Mouse (Mus musculus) cerebellum, postnatal 25 days (tissue): Measurements from ENCODE around the gene Galk1.

Experiments
- DNase-seq, 2 experiments: peaks; one replicate each; pipeline ENCODE4 v3.0.0; 2021; ENCODE audit warnings: mixed read lengths in 2 of 2

Galk1 gene

DNA sequence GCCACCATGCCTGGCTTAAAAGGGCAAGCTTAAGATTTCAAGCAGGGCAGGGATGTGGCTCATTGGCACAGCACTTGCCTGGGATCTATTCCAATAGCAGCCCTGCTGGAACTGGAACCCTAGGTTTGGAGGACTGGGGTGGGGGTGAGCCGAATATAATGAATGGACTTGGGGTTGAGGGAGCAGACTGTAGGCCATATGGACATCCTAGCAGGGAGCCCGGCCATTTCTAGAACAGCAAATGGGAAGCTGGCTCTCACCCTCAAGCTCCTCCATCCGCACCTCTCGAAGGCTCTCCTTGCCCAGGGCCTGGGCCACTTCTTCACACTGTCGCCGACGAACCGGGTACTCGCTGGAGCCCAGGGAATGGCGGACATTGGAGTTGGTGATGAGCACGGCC, 2.9 kb downstream of the Galk1 start:
- DNase-seq, result peak; percentile 94 to 95

DNA sequence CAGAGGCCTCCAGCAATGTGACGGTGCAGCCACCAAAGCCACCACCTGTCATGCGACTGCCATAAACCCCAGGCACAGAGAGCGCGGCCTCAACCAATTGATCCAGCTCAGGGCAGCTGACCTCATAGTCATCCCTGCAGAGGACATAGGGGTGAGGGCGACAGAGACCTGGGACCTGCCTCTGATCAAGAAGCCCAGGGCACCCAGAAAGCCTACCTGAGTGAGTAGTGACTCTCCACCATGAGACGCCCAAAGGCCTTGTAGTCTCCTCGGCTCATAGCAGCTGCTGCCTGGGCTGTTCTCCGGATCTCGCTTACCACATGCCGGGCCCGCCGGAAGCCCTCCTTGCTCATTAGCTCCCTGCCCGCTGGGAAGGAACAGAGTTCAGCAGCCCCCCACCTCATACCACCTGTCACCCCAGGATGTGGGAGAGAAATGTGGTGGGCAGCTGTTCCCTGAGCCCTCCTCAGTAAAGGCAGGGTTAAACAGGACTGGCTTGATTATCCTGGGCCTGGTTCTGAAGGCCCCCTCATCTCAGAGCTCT, 3.6 kb downstream of the Galk1 start:
- peak; percentile 46 to 57 for DNase-seq

GRCm38 (mm10) chr11:116008411-116008810, 4.1 kb downstream of the Galk1 start:
- DNase-seq, result no peak

GRCm38 (mm10) chr11:116007095-116007850, 5.2 kb downstream of the Galk1 start:
- peak in 1 of 2 experiments; percentile 49 for DNase-seq

- no peak for DNase-seq
Measured at GRCm38 (mm10) chr11:116005701-116006419, 6.7 kb downstream of the Galk1 start.

DNA sequence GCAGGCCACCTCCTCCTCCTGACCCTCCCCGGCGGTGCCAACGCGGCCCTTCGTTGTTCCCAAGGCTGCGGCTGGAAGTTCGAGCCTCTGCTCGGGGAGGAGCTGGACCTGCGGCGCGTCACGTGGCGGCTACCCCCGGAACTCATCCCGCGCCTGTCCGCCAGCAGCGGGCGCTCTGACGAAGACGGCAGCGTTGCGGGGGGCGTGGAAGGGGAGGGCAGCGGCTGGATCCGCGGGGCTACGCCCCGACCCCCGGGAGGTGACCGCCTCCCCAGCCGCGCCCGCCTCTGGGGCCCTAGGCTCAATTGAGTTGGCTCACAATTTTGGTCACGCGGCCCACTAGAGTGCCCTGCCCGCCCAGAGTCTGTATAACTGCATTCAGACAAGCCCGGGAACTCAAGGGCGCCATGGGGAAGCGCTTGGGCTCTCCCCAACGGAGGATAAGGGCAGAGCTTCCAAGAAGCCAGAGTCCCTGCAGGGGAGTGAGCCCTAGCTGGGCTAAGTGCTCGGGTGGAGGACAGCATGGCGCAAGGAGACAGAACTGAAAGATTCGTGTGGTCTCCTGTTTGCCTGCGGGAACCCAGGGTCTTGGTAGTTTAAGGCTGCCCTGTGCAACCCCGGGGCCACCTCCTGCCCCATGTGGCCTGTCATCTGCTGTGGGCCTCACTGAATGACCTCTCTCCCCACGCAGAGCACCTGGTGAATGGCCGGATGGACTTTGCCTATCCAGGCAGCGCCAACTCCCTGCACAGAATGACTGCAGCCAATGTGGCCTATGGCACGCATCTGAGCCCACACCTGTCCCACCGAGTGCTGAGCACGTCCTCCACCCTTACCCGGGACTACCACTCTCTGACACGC, 7.4 kb downstream of the Galk1 start:
- peak; percentile 57 to 77 for DNase-seq

DNA sequence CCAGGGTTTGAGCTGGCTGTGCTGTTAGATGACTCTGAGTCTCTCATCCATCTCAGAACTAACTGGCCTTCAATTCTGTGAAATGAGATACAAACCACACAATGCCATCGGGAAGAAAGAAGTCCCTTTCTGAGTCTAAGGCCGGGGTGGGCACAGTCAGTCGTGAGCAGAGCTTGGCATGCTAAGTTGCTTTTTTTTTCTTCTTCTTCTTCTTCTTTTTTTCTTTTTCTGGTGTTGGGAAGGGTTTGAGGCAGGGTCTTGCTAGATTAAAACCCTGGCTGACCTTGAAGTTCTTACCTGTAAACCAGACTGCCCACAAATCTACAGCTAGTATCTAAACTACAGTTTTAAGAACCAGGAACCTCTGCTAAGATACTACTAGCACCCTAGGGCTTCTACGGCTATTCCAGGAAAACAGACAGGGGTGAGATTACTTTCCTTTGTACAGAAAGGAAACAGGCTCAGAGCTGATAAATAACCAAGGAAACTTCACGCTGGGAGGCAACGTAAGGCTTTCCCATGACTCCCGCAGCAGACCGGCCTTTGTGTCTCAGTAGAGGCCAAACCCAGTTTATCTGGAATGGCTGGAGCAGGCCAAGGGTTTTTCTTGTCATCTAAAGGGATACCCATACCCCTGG, 8.2 kb downstream of the Galk1 start:
- DNase-seq, result no peak

DNA sequence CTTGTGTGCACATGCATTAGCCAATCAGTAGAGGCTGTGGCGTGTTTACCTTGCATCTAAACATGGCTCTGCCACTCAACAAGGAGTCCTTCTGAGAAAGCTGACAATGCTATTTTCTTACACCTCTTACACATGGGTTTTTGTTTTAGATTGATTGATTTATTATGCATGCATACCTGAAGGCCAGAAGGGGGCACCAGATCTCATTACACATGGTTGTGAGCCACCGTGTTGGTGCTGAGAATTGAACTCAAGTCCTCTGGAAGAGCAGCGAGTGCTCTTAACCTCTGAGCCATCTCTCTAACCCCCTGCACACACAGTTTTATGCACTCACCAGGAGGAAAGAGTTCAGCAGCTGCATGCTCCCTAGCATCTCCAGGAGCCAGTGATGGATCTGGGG, 9.6 kb downstream of the Galk1 start:
- DNase-seq, result no peak

GRCm38 (mm10) chr11:116001725-116002124, 10.8 kb downstream of the Galk1 start:
- no peak for DNase-seq

DNA sequence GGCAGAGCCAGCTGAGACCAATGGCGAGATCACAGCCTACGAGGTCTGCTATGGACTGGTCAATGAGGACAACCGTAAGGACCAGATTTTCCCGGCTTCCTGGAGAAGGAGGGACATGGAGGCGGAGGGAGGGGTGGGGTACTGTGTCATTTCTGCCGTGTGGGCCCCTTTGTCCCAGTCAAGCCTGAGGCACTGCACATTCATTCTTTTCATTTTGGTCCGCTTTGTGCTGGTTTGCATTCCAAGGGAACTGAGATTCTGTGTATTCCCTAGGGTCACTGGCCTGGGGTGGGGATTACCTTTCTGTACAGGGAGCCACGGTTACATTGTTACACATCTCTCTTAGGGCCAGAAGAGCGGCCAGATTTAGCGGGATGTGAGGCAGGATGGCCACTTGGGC, 11.9 kb downstream of the Galk1 start:
- no peak for DNase-seq

GRCm38 (mm10) chr11:115999538-116000143, 12.9 kb downstream of the Galk1 start:
- DNase-seq, result peak; percentile 82 to 90

- no peak for DNase-seq
Measured at GRCm38 (mm10) chr11:115999027-115999426, 13.5 kb downstream of the Galk1 start.

DNA sequence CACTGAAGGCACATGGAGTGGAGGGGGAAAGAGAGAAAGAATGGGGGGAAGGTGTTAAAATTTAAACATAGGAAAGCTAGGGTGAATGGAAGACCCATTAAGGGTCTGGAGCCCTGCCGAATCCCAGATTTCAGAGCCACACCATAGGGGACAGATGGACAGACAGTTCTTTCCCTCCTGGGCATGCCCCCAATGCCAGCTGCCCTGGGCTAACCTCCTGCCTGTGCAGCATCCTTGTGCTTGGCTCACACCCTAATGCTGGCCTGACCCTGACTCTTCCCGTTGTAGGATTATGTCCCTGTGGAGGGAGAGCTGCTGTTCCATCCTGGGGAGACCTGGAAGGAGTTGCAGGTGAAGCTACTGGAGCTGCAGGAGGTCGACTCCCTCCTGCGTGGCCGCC, 14.9 kb downstream of the Galk1 start:
- peak; percentile 39 to 51 for DNase-seq

DNA sequence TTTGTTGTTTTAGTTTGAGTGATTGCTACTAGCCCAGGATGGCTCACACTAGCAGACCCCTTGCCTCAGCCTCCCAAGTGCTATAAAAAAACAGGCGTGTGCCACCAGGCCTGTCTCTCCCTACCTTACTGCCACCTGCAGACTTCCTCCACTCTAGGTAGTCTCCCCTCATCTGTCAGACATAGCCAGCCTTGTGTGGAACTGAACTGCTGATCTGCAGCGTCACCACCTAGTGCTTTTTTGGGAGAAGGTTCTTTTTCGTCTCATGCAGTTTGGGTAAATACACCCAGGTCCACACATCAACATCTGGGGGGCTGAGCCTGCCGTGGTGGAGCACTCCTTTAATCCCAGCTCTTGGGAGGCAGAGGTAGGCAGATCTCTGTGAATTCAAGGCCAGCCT, 15.5 kb downstream of the Galk1 start:
- DNase-seq, result no peak

GRCm38 (mm10) chr11:115995256-115995655, 17.3 kb downstream of the Galk1 start:
- no peak for DNase-seq

DNA sequence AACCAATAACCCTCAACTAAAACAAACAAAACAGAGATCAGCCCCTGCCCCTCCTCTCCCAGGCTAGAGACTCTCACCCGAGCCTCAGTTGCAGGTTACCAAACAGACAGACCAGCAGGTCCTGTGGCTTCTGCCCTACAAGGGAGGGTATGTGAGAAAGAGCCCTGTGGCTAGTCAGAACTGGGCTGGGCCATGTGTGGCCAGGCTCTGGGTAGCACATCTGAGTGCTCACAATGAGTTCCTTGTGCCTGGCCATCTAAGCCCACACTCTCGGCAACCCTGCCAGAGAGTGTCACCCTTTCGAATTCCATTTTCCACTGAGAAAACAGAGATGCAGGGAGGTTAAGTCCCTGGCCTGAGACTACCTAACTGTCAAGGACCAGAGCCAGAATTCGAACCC, 20.4 kb downstream of the Galk1 start:
- DNase-seq, result no peak

- no peak for DNase-seq
Measured at GRCm38 (mm10) chr11:115989686-115990085, 22.8 kb downstream of the Galk1 start.

DNA sequence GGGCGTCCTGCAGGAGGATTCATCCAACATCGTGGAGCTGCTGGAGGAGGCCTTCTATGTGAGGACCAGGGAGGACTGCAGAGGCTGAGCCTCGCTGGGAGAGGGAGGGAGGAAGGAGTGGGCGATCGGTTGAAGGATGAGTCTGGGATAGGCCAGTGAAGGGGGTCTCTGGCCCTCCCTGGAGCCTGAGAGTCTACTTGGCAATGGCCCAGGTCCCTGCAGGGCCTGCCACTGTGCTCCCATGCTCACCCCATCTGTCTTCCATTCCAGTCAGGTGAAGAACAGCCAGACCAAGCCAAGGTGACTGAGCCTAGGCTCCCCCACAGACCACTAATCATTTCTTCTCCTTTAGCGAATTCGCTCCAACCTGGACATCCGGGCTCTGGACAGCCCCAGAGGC, 29.2 kb downstream of the Galk1 start:
- DNase-seq, result peak; percentile 54 to 58

DNA sequence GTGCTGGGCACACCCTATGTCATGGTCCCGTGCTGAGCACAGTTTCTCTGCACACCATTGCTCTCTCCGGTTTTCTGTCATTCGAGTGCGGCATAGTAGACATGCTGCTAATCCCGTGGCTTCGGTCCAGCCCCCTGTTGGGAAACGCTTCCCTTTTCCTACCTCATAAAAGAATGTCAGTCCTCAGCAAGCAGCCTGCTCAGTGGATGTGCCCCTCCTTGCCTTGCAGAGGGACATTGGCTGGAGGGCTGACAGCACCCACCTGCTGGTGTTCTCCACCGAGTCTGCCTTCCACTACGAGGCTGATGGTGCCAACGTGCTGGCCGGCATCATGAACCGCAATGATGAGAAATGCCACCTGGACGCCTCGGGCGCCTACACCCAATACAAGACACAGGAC, 30.0 kb downstream of the Galk1 start:
- peak; percentile 68 to 80 for DNase-seq

GRCm38 (mm10) chr11:115975544-115975943, 37.0 kb downstream of the Galk1 start:
- DNase-seq, result no peak

- DNase-seq, result peak in 1 of 2 experiments; percentile 41
Measured at GRCm38 (mm10) chr11:115975083-115975420, 37.5 kb downstream of the Galk1 start.
